Mouse (Mus musculus) thymus, adult 2 months (tissue): ENCODE results near the gene Tnp1.

Source experiments
- CTCF ChIP-seq: fragments of 200-500 bp; IDR thresholded peaks from 2 replicates; pipeline ENCODE4 v1.5.1; 2012; ENCODE audit warnings: mild to moderate bottlenecking, control low read depth, low read length, moderate library complexity, borderline replicate concordance; ENCODE audit not compliant: control insufficient read depth, poor library complexity, insufficient read depth; ENCODE audit errors: extremely low read depth
- POLR2A ChIP-seq: fragments of 200-500 bp; IDR thresholded peaks from 2 replicates; pipeline ENCODE4 v1.6.1; 2012; ENCODE audit warnings: mild to moderate bottlenecking, low read length, control low read depth, moderate library complexity; ENCODE audit not compliant: control insufficient read depth, poor library complexity, insufficient read depth; ENCODE audit errors: extremely low read depth

DNA sequence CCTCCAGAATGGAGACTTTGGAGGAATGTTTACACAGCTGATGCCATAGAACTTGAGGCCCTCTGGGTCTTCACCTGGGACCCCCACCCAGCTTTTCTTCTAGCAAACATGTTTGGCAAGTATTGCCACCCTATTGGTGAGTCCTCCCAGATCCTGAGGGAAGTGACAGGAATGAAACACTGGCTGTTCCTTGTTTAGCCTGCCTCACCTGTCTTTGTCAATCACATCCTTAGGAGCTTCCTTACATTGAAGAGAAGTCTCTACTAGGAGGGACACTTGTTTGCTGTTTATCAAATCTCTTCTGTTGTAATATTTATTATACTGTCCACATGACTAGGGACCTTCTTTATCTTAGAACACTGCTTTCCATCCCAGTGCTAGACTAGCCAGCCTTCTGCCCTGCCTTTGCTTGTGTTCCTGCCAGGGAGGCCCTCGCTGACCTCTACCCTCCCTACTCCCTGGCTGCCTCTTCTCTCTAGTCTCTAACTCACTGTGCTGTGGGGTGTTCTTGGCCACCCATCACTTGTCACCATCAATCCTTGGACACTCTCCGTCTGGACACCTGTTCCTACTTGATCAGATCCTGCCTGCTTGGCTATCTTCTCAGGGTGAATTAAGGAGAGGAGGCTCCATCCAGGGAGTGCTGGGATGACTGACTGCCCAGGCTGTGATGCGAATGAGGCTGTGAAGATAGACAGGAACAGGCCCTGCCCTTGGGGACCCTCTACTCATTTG lies 25.1 kb upstream of the Tnp1 start:
- TF ChIP-seq CTCF (no peak), POLR2A (no peak)
